Mouse (Mus musculus) midbrain, embryonic 10.5 days (tissue): ENCODE measurements around the gene Pank3. TPM values are rescaled to one million over a fixed set of nuclear protein-coding genes. Genes with fewer than 3 reads are reported as not detected.

ENCODE experiments used
- DNase-seq: peaks from one replicate; pipeline ENCODE4 v3.0.0-alpha.2; 2017; ENCODE audit warnings: low spot score
- H3K27ac ChIP-seq: fragments of 300-500 bp; sonication (generic); replicated peaks from 2 replicates; pipeline ENCODE4 v1.5.1; 2016; ENCODE audit warnings: mild to moderate bottlenecking
- H3K27me3 ChIP-seq: fragments of 300-500 bp; sonication (generic); 2 replicates; pipeline ENCODE4 v1.6.1; 2016; ENCODE audit warnings: low read depth, mild to moderate bottlenecking; ENCODE audit not compliant: poor library complexity, severe bottlenecking
- H3K36me3 ChIP-seq: fragments of 300-500 bp; sonication (generic); 2 replicates; pipeline ENCODE4 v1.6.1; 2016; ENCODE audit warnings: mild to moderate bottlenecking, moderate library complexity
- H3K4me1 ChIP-seq: fragments of 300-500 bp; sonication (generic); 2 replicates; pipeline ENCODE4 v1.6.1; 2016
- H3K4me3 ChIP-seq: fragments of 300-500 bp; sonication (generic); 2 replicates; pipeline ENCODE4 v1.5.1; 2016; ENCODE audit warnings: mild to moderate bottlenecking, moderate library complexity
- H3K9me3 ChIP-seq: fragments of 300-500 bp; sonication (generic); replicated peaks from 2 replicates; pipeline ENCODE4 v1.6.1; 2016; ENCODE audit warnings: mild to moderate bottlenecking
- WGBS: fragments of 180-500 bp; shearing (Covaris S2); methylation state at CpG from one replicate; pipeline ENCODE4 v1.1.7; 2016; 5-methylcytosine and 5-hydroxymethylcytosine counted together
- polyA plus RNA-seq: library from polyadenylated mRNA; unstranded; fragments of >200 nt; fragmentation: Nextera tagmentation; extraction: Ambion mirVana; gene quantifications from 2 replicates; pipeline ENCODE4 v1.2.1, GENCODE M21; 2016

Gene Pank3
- 12.5 and 15.7 TPM in 2 replicates for polyA plus RNA-seq

GRCm38 (mm10) chr11:35769188-35769745 is at the start of gene Pank3:
TSS of gene Pank3 (plus strand) at chr11:35769484.
- Histone ChIP-seq H3K36me3 (peaks cover 19% of the 10 kb centered on the region), H3K9me3 (no peaks in the 10 kb centered on the region), H3K27ac (peak within 1 kb of the TSS; percentile 99), H3K27me3 (no peaks in the 10 kb centered on the region), H3K4me1 (peaks cover 14% of the 10 kb centered on the region), H3K4me3 (peak within 1 kb of the TSS; percentile 89)
- DNase-seq = peak; percentile 99
- under 1% methylated on average over 50 of the region's 50 CpGs for WGBS

- H3K36me3 ChIP-seq = no peaks in the 10 kb centered on the region
- 89% methylated on average over 5 of the region's 5 CpGs for WGBS
- H3K27ac ChIP-seq = no peak overlapping the region
- H3K4me3 ChIP-seq = no peak overlapping the region
- no peak for DNase-seq
- no peaks in the 10 kb centered on the region for H3K4me1 ChIP-seq
- no peaks in the 10 kb centered on the region for H3K27me3 ChIP-seq
- no peaks in the 10 kb centered on the region for H3K9me3 ChIP-seq
These were observed 45.4 kb upstream of the Pank3 start for GRCm38 (mm10) chr11:35723876-35724275.

DNA sequence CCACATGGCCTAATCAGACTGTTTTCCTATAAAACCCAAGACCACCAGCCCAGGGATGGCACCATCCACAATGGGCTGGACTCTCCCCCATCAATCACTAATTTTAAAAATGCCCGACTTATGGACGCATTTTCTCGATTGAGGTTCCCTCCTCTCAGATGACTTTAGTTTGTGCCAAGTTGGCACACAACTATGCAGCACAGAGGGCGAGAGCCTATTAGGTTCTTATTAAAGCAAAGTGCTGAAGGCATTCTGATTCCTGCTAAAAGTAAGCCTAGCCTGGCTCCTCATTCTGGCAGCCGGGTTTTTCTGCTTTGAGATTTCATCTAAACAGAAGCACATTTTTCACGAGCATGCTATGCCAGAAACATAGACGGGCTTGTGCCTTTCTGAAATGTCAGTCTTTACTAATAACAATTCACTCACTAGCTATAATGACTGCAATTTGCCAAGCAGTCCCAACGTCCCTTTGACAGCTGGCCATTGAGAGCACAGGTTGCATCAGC is 42.9 kb upstream of the Pank3 start:
- 89% methylated on average over 8 of the region's 8 CpGs for WGBS
- H3K9me3 ChIP-seq = no peaks in the 10 kb centered on the region
- no peaks in the 10 kb centered on the region for H3K36me3 ChIP-seq
- no peaks in the 10 kb centered on the region for H3K4me1 ChIP-seq
- H3K4me3 ChIP-seq = no peak overlapping the region
- no peak overlapping the region for H3K27ac ChIP-seq
- no peak for DNase-seq
- no peaks in the 10 kb centered on the region for H3K27me3 ChIP-seq

- WGBS = 90% methylated on average over 1 of the region's 1 CpGs
These were observed 41.1 kb upstream of the Pank3 start for GRCm38 (mm10) chr11:35728200-35728599.

DNA sequence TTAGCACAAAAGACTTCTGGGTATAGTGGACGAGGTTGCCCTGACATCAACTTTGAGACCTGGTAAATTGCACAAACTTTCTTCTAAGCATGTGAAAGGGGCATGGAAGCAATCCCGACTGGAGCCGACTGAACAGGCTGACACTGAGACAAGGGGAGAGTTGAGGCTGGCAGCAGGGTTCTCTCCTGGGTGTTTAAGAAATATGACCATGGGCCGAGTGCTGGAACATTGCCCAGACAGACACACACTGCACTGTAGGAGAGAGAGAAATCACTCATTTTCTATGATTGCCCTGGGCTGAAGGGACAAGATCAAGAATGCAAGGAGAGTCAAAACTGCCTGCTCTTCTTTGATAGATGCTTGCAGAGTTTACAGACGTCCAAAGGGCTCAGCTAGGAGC is 40.1 kb upstream of the Pank3 start:
- Histone ChIP-seq H3K27ac (no peak overlapping the region), H3K4me1 (no peaks in the 10 kb centered on the region), H3K4me3 (no peak overlapping the region), H3K27me3 (no peaks in the 10 kb centered on the region), H3K36me3 (no peaks in the 10 kb centered on the region), H3K9me3 (0 out of 2 replicates have a peak, but pooled peaks cover 3% of the 10 kb centered on the region)
- WGBS = 68% methylated on average over 5 of the region's 5 CpGs
- DNase-seq = no peak

More at GRCm38 (mm10) chr11:35728200-35728599, 41.1 kb upstream of the Pank3 start:
- 0 out of 2 replicates have a peak, but pooled peaks cover 3% of the 10 kb centered on the region for H3K9me3 ChIP-seq
- H3K36me3 ChIP-seq = no peaks in the 10 kb centered on the region
- no peak overlapping the region for H3K27ac ChIP-seq
- H3K27me3 ChIP-seq = no peaks in the 10 kb centered on the region
- DNase-seq = no peak
- H3K4me1 ChIP-seq = no peaks in the 10 kb centered on the region
- H3K4me3 ChIP-seq = no peak overlapping the region

- Histone ChIP-seq H3K27ac (no peak overlapping the region), H3K27me3 (no peaks in the 10 kb centered on the region), H3K36me3 (no peaks in the 10 kb centered on the region), H3K4me3 (no peak overlapping the region), H3K4me1 (no peaks in the 10 kb centered on the region), H3K9me3 (0 out of 2 replicates have a peak, but pooled peaks cover 3% of the 10 kb centered on the region)
- 57% methylated on average over 1 of the region's 1 CpGs for WGBS
- DNase-seq = no peak
These were observed 36.9 kb upstream of the Pank3 start for GRCm38 (mm10) chr11:35732366-35732765.

DNA sequence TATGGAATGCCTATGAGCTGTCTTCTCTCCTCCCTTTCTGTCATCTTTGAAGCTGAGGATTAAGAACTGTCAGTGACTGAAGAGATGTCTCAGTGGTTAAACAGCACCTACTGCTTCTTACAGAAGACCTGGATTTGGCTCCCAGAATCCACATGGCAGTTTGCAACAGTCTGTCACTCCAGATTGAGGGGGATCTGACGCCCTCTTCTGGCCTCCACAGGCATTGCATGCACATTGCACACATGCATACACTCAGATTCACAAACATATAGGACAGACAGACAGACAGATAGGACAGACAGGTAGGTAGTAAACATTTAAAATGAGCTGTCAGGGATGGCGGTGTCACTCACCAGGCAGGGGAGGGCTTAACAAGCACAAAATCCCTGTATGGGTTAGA is 32.5 kb upstream of the Pank3 start:
- 64% methylated on average over 2 of the region's 2 CpGs for WGBS
- Histone ChIP-seq H3K27me3 (no peaks in the 10 kb centered on the region), H3K9me3 (no peaks in the 10 kb centered on the region), H3K27ac (no peak overlapping the region), H3K36me3 (no peaks in the 10 kb centered on the region), H3K4me3 (no peak overlapping the region), H3K4me1 (no peaks in the 10 kb centered on the region)
- no peak for DNase-seq

DNA sequence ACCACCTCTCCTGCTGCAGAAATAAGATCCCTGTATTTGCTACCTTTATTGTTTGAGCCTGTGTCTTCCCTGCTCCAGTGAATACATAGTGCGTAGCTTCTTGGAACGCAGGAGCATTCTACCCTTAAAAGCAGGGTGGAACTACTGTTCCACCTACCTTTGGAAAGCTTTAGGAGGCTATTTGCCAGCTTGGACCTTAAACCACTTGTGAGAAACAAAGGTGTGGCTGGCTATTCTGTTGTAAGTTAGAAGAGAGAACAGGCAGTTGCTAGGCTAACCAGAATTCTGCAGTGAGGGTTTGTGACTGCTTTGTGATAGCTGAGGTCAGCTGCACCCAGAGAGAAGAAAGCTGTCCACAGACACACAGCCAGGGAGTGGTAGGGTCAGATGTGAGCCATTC is 32.0 kb upstream of the Pank3 start:
- WGBS = 92% methylated on average over 2 of the region's 2 CpGs
- Histone ChIP-seq H3K9me3 (no peaks in the 10 kb centered on the region), H3K27ac (no peak overlapping the region)

GRCm38 (mm10) chr11:35738102-35738501 is 31.2 kb upstream of the Pank3 start:
- H3K36me3 ChIP-seq = no peaks in the 10 kb centered on the region
- 84% methylated on average over 3 of the region's 3 CpGs for WGBS

More for the DNA sequence above, 32.0 kb upstream of the Pank3 start:
- H3K4me3 ChIP-seq = no peak overlapping the region
- no peak for DNase-seq
- no peaks in the 10 kb centered on the region for H3K36me3 ChIP-seq
- no peaks in the 10 kb centered on the region for H3K27me3 ChIP-seq
- H3K4me1 ChIP-seq = no peaks in the 10 kb centered on the region

DNA sequence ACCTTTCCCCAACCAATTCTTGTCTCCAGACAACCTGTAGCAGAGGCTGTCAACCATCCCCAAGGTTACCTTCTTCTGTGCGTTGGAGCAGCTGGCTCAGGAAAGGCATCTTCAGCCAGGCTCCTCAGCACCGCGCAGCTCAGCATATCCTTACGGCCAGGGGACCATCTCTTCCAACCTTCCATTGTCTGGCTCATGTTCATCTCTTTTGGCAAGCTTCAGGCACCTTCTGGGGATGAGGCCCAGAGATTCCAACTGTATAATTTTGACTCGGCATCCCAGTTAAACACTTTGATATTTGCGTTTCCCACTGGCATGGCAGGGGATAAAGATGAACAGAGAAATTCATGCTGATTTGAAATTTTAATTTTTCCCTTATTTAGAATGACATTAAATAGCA is 25.7 kb upstream of the Pank3 start:
- whole genome bisulfite sequencing = 90% methylated on average over 6 of the region's 6 CpGs
- Histone ChIP-seq H3K9me3 (peaks cover 5% of the 10 kb centered on the region; the same call in 1 of the 2 replicates), H3K4me3 (no peak overlapping the region), H3K4me1 (no peaks in the 10 kb centered on the region), H3K27ac (no peak overlapping the region), H3K27me3 (no peaks in the 10 kb centered on the region), H3K36me3 (no peaks in the 10 kb centered on the region)
- DNase-seq = no peak

More at GRCm38 (mm10) chr11:35738102-35738501, 31.2 kb upstream of the Pank3 start:
- no peak for DNase-seq
- no peaks in the 10 kb centered on the region for H3K4me1 ChIP-seq
- no peak overlapping the region for H3K4me3 ChIP-seq
- no peaks in the 10 kb centered on the region for H3K27me3 ChIP-seq
- peaks cover under 1% of the 10 kb centered on the region; the same call in 1 of the 2 replicates for H3K9me3 ChIP-seq
- no peak overlapping the region for H3K27ac ChIP-seq

DNA sequence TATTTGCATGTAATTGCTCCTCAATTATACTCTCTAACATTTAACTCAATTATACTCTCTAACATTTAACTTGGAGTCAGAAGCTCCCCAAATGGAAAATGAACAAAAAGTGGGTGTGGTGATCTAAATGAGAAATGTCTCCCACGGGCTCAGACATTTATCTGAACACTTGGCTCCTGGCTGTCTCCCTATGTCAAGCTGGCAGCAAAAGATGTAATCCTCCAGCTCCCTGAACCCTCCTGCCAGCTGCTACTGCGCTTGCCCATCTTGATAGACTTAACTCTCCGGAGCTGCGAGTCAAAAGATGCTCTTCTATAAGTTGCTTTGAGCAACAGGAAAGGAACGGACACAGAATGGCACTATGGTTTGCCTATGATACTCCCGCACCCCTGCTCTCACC is 24.7 kb upstream of the Pank3 start:
- Histone ChIP-seq H3K9me3 (peaks cover 5% of the 10 kb centered on the region; the same call in 1 of the 2 replicates), H3K27me3 (no peaks in the 10 kb centered on the region), H3K4me1 (no peaks in the 10 kb centered on the region), H3K4me3 (no peak overlapping the region), H3K27ac (no peak overlapping the region), H3K36me3 (no peaks in the 10 kb centered on the region)
- whole genome bisulfite sequencing = 93% methylated on average over 6 of the region's 6 CpGs
- no peak for DNase-seq

DNA sequence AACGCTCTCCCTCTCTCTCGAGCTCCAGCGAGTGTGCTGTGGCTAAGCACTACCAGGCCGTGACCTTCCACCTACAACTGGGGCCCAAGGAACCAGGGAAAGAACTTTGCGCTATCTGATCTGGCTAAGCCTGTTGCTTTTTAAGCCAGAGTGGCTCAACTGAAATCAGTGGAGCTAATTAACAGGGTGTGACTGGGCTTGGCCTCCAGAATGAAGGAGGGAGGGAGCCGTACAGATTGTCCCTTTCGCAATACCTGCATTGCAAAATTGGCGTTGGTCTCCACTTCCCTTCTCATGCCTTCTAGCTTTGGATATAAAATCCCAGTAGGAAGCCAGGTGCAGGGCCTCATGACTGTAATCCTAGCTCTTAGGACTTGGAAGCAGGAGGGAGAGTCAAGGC is 18.7 kb upstream of the Pank3 start:
- H3K4me1 ChIP-seq = no peaks in the 10 kb centered on the region
- no peaks in the 10 kb centered on the region for H3K27me3 ChIP-seq
- no peaks in the 10 kb centered on the region for H3K9me3 ChIP-seq
- 79% methylated on average over 8 of the region's 8 CpGs for WGBS
- no peak overlapping the region for H3K27ac ChIP-seq
- H3K36me3 ChIP-seq = no peaks in the 10 kb centered on the region
- DNase-seq = no peak
- H3K4me3 ChIP-seq = no peak overlapping the region

- WGBS = 81% methylated on average over 4 of the region's 4 CpGs
These were observed 14.3 kb upstream of the Pank3 start for GRCm38 (mm10) chr11:35754906-35755418.

More at GRCm38 (mm10) chr11:35754906-35755418, 14.3 kb upstream of the Pank3 start:
- Histone ChIP-seq H3K9me3 (no peaks in the 10 kb centered on the region), H3K4me3 (no peak overlapping the region), H3K36me3 (no peaks in the 10 kb centered on the region), H3K4me1 (no peaks in the 10 kb centered on the region), H3K27me3 (no peaks in the 10 kb centered on the region), H3K27ac (no peak overlapping the region)
- DNase-seq = no peak
